8 mouse cellular contexts compared by ENCODE assay signal in the genomic region with DNA sequence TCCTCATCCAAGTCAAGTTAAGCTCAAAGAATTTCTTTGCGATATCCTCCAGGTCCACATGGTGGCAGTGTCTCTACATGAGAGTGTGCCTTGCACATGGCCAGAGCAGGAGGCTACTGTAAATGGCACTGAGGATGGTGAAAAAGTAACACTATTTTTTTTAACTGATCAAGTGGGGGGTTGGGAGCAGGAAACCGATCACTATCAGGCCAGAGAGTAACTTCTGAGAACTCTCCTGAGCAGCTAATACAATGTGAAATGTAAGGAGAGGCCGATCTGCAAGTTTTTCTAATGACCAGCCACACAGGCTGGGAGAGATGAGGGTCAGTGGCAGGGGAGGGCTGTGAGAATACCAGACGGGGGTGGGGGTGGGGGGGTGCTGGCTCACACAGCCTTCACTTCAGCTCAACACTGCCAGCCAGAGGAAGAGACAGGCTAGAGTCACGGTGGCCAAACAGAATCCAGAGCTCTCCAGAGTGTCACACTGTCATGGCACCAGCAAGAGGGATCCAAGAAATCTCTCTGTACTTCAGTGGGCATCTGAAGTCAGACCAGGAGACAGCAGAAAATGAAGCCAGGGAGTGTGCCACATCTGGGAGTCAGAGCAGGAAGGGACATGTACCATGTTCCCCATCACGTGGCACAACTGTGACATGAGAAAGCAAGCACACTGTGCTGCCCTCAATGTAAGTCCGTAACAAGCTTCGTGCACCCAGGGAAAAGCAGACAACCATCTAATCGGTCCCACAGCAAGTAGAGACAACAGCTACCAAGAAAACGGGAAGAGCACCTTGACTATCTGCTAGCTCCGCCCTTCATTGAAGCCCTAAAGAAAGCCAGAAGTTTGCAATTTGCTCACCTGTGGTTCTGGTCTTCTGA.
DNase-seq lines count a peak whose midpoint lies in the region; ATAC-seq and TF ChIP-seq lines count a peak whose summit lies in the region.

No protein-coding gene starts in this region.

- 0 out of 2 replicates have a peak, but pooled peaks cover 2% of the 10 kb centered on the region for H3K36me3 ChIP-seq in intestine, embryonic 16.5 days (ENCODE audit: control insufficient read depth, insufficient read depth, low read length)
- peaks cover 3% of the 10 kb centered on the region; the same call in 1 of the 2 replicates for H3K36me3 ChIP-seq in limb, embryonic 10.5 days
- H3K36me3 ChIP-seq in midbrain, embryonic 13.5 days, result no peaks in the 10 kb centered on the region

- no peaks in the 10 kb centered on the region for H3K9me3 ChIP-seq in intestine, embryonic 16.5 days (ENCODE audit: control insufficient read depth, low read length)
- no peaks in the 10 kb centered on the region for H3K9me3 ChIP-seq in limb, embryonic 10.5 days (replicated peaks)
- no peaks in the 10 kb centered on the region for H3K9me3 ChIP-seq in midbrain, embryonic 13.5 days

- 43% methylated on average over 11 of the region's 11 CpGs for WGBS in intestine, embryonic 16.5 days
- 38% methylated on average over 11 of the region's 11 CpGs for WGBS in limb, embryonic 10.5 days
- 44% methylated on average over 11 of the region's 11 CpGs for WGBS in midbrain, embryonic 13.5 days

- H3K4me1 ChIP-seq in cortical plate, adult 2 months (ENCODE audit: control insufficient read depth, insufficient read depth, low read length), result peaks cover 11% of the 10 kb centered on the region
- H3K4me1 ChIP-seq in intestine, embryonic 16.5 days (ENCODE audit: control insufficient read depth, insufficient read depth, low read length), result peaks cover 19% of the 10 kb centered on the region
- H3K4me1 ChIP-seq in limb, embryonic 10.5 days, result peaks cover 24% of the 10 kb centered on the region
- peaks cover 10% of the 10 kb centered on the region for H3K4me1 ChIP-seq in midbrain, embryonic 13.5 days (replicated peaks)

- H3K9ac ChIP-seq in intestine, embryonic 16.5 days (ENCODE audit: low read depth, low read length), result no peak overlapping the region
- H3K9ac ChIP-seq in midbrain, embryonic 13.5 days (replicated peaks), result no peak overlapping the region

- peak; percentile 93 for TF ChIP-seq CTCF in cortical plate, adult 2 months (IDR thresholded peaks at IDR 0.05; ENCODE audit: extremely low read depth, insufficient read depth, low read length)

- no peaks in the 10 kb centered on the region for H3K27me3 ChIP-seq in intestine, embryonic 16.5 days (replicated peaks; ENCODE audit: control insufficient read depth, insufficient read depth, low read length)
- no peaks in the 10 kb centered on the region for H3K27me3 ChIP-seq in limb, embryonic 10.5 days (ENCODE audit: low read depth, poor library complexity, severe bottlenecking)
- H3K27me3 ChIP-seq in midbrain, embryonic 13.5 days, result no peaks in the 10 kb centered on the region

- peak; percentile 34 for ATAC-seq in intestine, embryonic 16.5 days
- peak; percentile 74 for ATAC-seq in midbrain, embryonic 13.5 days

- H3K27ac ChIP-seq in cortical plate, adult 2 months (ENCODE audit: insufficient read depth, low read length), result peak overlapping the region; percentile 94
- no peak overlapping the region for H3K27ac ChIP-seq in intestine, embryonic 16.5 days (ENCODE audit: low read length)
- H3K27ac ChIP-seq in limb, embryonic 10.5 days, result no peak overlapping the region; the same call in 1 of the 2 replicates
- no peak overlapping the region for H3K27ac ChIP-seq in midbrain, embryonic 13.5 days

- no peak overlapping the region for H3K4me2 ChIP-seq in intestine, embryonic 16.5 days (ENCODE audit: low read depth, low read length)
- H3K4me2 ChIP-seq in midbrain, embryonic 13.5 days (replicated peaks), result no peak overlapping the region

- TF ChIP-seq POLR2A in cortical plate, adult 2 months (IDR thresholded peaks at IDR 0.05; ENCODE audit: extremely low read depth, insufficient read depth, low read length), result no peak

- DNase-seq in urinary bladder, postnatal 36 days (ENCODE audit: low spot score in 2 of 2), result peak; percentile 52 to 73
- no peak for DNase-seq in urinary bladder, adult 2 months (ENCODE audit: low spot score)
- DNase-seq in gastrocnemius, postnatal 25 days, result peak; percentile 53
- DNase-seq in limb, embryonic 10.5 days (ENCODE audit: low spot score), result peak; percentile 58
- peak; percentile 40 to 58 for DNase-seq in spleen, postnatal 36 days (ENCODE audit: low spot score in 2 of 2)

- no peak overlapping the region for H3K4me3 ChIP-seq in cortical plate, adult 2 months (ENCODE audit: insufficient read depth, low read length)
- H3K4me3 ChIP-seq in intestine, embryonic 16.5 days (ENCODE audit: low read length), result no peak overlapping the region
- no peak overlapping the region for H3K4me3 ChIP-seq in limb, embryonic 10.5 days
- no peak overlapping the region for H3K4me3 ChIP-seq in midbrain, embryonic 13.5 days (replicated peaks)
